ENCODE assay signal across 16 mouse cellular contexts in the genomic region with DNA sequence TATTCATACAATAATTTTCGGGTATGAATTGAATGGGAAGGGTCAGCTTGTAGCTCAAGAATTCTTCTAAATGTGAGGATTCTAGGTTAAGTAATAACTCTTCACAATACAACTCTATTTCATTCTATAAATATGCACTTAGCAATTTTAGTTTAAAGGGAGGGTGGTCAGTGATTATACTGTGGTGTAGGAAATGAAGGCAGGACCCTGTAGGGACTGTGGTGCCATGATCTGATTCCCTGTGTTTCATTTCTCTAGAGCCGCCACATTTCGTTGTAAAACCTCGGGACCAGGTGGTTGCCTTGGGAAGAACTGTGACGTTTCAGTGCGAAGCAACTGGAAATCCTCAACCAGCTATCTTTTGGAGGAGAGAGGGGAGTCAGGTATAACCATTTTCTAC.
"Had no signal": no experiment of that assay in that cellular context is flagged by ENCODE, and none has a peak within 500 bp of the region (broad histone marks: within the 10 kb centered on the region; RNA-seq: fewer than 3 reads in every experiment).

No protein-coding gene starts in this region.

- DNase-seq: kidney, adult 8-10 months; kidney, postnatal 10 days; kidney, postnatal 36 days; layer of hippocampus, postnatal 36 days; liver, postnatal 0 days; lung, embryonic 14.5 days; thymus, adult 18-20 months; thymus, postnatal 36 days had no signal

- H3K9me3 ChIP-seq: limb, embryonic 12.5 days; limb, embryonic 15.5 days had no signal

- H3K27me3 ChIP-seq: kidney, embryonic 15.5 days; limb, embryonic 12.5 days; limb, embryonic 15.5 days had no signal

- H3K9ac ChIP-seq: kidney, embryonic 15.5 days; limb, embryonic 12.5 days; limb, embryonic 15.5 days; liver, embryonic 14.5 days; liver, postnatal 0 days; lung, embryonic 14.5 days had no signal

- H3K4me2 ChIP-seq: kidney, embryonic 15.5 days; limb, embryonic 12.5 days; limb, embryonic 15.5 days; liver, embryonic 11.5 days; lung, embryonic 14.5 days had no signal

- H3K4me1 ChIP-seq: kidney, embryonic 15.5 days; limb, embryonic 12.5 days; limb, embryonic 15.5 days had no signal

- H3K4me3 ChIP-seq: kidney, embryonic 15.5 days; left cerebral cortex, adult 2 months; limb, embryonic 12.5 days; limb, embryonic 15.5 days had no signal

- H3K27ac ChIP-seq: kidney, embryonic 15.5 days; left cerebral cortex, adult 2 months; limb, embryonic 12.5 days; limb, embryonic 15.5 days; liver, embryonic 14.5 days; macrophage had no signal

- ATAC-seq: liver, postnatal 0 days; lung, postnatal 0 days had no signal
